Mouse (Mus musculus): Measurements from ENCODE around the gene Sugct. TPM values are rescaled to one million over a fixed set of nuclear protein-coding genes. Genes with fewer than 3 reads are reported as not detected.

Gene Sugct
- polyA plus RNA-seq, 1 experiment from 2014 or later = 5.1 TPM

GRCm38 (mm10) chr13:17212681-17213080, 482.7 kb downstream of the Sugct start:
- no peak overlapping the region for H3K4me3 ChIP-seq
- no peak overlapping the region for H3K9ac ChIP-seq (replicated peaks)
- no peaks in the 10 kb centered on the region for H3K4me1 ChIP-seq
- H3K9me3 ChIP-seq = no peaks in the 10 kb centered on the region
- no peaks in the 10 kb centered on the region for H3K36me3 ChIP-seq
- H3K27me3 ChIP-seq = no peaks in the 10 kb centered on the region
- no peak for ATAC-seq (ENCODE audit: low FRiP score, low read depth)
- no peak overlapping the region for H3K27ac ChIP-seq (replicated peaks)
- H3K4me2 ChIP-seq (replicated peaks) = no peak overlapping the region

DNA sequence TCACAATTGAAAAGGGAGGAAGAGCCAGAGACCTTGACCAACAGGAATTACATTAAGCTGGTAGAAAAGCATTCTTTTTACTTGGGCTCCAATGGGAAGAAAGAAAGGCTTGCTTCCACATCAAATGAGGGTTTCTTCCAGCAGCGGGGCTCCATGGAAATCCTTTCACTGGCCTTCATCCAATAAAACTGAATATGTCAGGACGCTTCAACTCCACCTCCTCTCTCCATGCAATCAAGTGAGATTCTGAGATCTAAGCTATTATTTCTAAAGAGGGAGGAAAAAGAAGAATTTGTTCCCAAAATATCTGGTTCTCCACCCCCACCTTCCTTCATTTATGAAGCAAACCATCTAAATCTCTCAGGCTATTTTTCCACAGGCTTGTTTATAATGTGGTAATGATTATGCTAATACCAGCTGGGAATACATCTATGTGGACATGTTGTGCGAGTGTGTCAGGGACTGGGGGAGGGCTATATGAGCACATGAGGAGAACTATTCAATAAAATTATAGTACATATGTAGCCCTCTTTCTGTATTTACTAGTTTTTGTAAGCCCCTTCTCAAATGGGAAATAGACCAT, 505.1 kb downstream of the Sugct start:
- Histone ChIP-seq H3K4me2 (replicated peaks) (no peak overlapping the region), H3K9ac (replicated peaks) (no peak overlapping the region), H3K27me3 (no peaks in the 10 kb centered on the region), H3K36me3 (no peaks in the 10 kb centered on the region), H3K4me3 (no peak overlapping the region), H3K9me3 (no peaks in the 10 kb centered on the region), H3K4me1 (no peaks in the 10 kb centered on the region), H3K27ac (replicated peaks) (no peak overlapping the region)
- ATAC-seq (ENCODE audit: low FRiP score, low read depth) = no peak
- WGBS = 52% methylated on average over 3 of the region's 3 CpGs

GRCm38 (mm10) chr13:17185253-17185652, 510.1 kb downstream of the Sugct start:
- Histone ChIP-seq H3K36me3 (no peaks in the 10 kb centered on the region), H3K27ac (replicated peaks) (no peak overlapping the region), H3K4me2 (replicated peaks) (no peak overlapping the region), H3K9me3 (no peaks in the 10 kb centered on the region), H3K9ac (replicated peaks) (no peak overlapping the region), H3K27me3 (no peaks in the 10 kb centered on the region), H3K4me1 (no peaks in the 10 kb centered on the region), H3K4me3 (no peak overlapping the region)
- no peak for ATAC-seq (ENCODE audit: low FRiP score, low read depth)
- WGBS = 75% methylated on average over 8 of the region's 8 CpGs

GRCm38 (mm10) chr13:17165917-17166316, 529.4 kb downstream of the Sugct start:
- no peak overlapping the region for H3K9ac ChIP-seq (replicated peaks)
- no peaks in the 10 kb centered on the region for H3K4me1 ChIP-seq
- no peak overlapping the region for H3K27ac ChIP-seq (replicated peaks)
- ATAC-seq (ENCODE audit: low FRiP score, low read depth) = no peak
- H3K4me2 ChIP-seq (replicated peaks) = no peak overlapping the region
- no peaks in the 10 kb centered on the region for H3K9me3 ChIP-seq
- 82% methylated on average over 3 of the region's 3 CpGs for WGBS
- no peaks in the 10 kb centered on the region for H3K36me3 ChIP-seq
- no peak overlapping the region for H3K4me3 ChIP-seq
- H3K27me3 ChIP-seq = no peaks in the 10 kb centered on the region

DNA sequence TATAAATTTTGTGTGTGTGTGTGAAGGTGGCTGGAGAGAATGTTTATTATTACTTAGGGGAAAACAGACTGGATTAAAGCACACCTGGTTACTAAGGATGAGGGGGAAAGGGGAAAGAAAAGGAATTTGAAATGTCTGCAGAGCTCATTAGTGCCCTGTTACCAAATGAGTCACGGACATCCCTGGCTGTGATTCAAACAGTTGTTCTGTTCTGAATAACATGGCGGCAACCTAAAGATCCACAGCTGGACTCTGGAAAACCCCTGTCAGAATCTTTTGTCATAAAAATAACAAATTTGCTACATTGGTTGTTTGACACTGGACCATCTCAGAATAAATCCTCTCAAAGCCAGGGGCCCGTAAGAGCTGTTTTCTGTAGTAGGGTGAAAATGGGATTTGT, 530.6 kb downstream of the Sugct start:
- H3K4me3 ChIP-seq = no peak overlapping the region
- no peaks in the 10 kb centered on the region for H3K36me3 ChIP-seq
- H3K9me3 ChIP-seq = no peaks in the 10 kb centered on the region
- no peaks in the 10 kb centered on the region for H3K4me1 ChIP-seq
- H3K27ac ChIP-seq (replicated peaks) = no peak overlapping the region
- no peak overlapping the region for H3K9ac ChIP-seq (replicated peaks)
- no peak for ATAC-seq (ENCODE audit: low FRiP score, low read depth)
- 82% methylated on average over 3 of the region's 3 CpGs for WGBS
- no peaks in the 10 kb centered on the region for H3K27me3 ChIP-seq
- H3K4me2 ChIP-seq (replicated peaks) = no peak overlapping the region

DNA sequence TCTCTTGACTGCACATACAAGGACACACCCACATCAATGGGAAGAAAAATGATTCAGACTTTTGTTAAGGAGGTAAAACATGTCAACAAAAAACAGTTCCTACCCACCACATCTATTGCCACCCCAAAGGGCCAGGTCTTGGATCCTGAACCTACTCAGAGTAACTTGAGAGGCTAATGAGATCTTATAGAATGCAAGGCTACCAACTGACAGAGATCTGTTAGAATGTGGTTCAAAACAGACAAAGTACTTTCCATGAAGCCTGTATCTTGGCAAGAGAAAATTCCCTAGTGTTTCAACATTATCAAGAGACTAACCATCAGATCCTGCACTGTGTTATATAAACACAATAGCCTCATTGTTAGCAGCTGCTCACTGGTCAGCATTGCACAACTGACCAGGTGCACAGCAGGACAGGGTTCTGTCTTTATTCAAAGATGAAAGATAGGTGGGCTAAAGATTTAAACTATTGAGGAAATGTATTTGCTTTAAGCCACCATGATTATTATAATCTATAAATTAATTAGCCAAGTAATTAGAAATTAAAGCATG, 548.8 kb downstream of the Sugct start:
- no peak for ATAC-seq (ENCODE audit: low FRiP score, low read depth)
- Histone ChIP-seq H3K27ac (replicated peaks) (no peak overlapping the region), H3K4me3 (no peak overlapping the region), H3K36me3 (no peaks in the 10 kb centered on the region), H3K4me1 (no peaks in the 10 kb centered on the region), H3K4me2 (replicated peaks) (no peak overlapping the region), H3K27me3 (no peaks in the 10 kb centered on the region), H3K9ac (replicated peaks) (no peak overlapping the region), H3K9me3 (no peaks in the 10 kb centered on the region)

DNA sequence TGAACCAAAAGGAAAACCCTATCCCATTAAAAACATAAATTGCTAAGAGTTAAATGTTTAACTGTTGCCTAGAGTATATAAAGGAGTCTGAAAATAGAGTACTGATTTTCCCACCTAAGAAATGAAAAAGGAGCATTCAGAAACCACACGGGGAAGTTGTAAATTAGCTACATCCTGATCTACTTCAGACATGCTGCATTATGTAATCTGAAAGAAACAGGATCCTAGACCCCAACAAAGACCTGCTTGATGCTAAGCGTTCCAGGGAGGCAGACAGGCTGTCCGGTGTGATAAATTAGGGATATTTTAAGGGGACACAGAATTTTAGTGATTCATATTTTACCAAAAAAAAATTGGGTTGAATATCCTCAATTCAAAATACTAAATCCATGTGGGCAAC, 579.3 kb downstream of the Sugct start:
- Histone ChIP-seq H3K4me2 (replicated peaks) (no peak overlapping the region), H3K4me3 (no peak overlapping the region), H3K36me3 (no peaks in the 10 kb centered on the region), H3K9ac (replicated peaks) (no peak overlapping the region), H3K27ac (replicated peaks) (no peak overlapping the region), H3K27me3 (no peaks in the 10 kb centered on the region), H3K9me3 (no peaks in the 10 kb centered on the region), H3K4me1 (no peaks in the 10 kb centered on the region)
- 78% methylated on average over 3 of the region's 3 CpGs for WGBS
- ATAC-seq (ENCODE audit: low FRiP score, low read depth) = no peak

- Histone ChIP-seq H3K9ac (replicated peaks) (no peak overlapping the region), H3K4me2 (replicated peaks) (no peak overlapping the region), H3K9me3 (no peaks in the 10 kb centered on the region), H3K4me3 (no peak overlapping the region), H3K27me3 (no peaks in the 10 kb centered on the region), H3K4me1 (no peaks in the 10 kb centered on the region), H3K36me3 (no peaks in the 10 kb centered on the region), H3K27ac (replicated peaks) (no peak overlapping the region)
- 72% methylated on average over 1 of the region's 1 CpGs for WGBS
- no peak for ATAC-seq (ENCODE audit: low FRiP score, low read depth)
Measured at GRCm38 (mm10) chr13:17102372-17102771, 593.0 kb downstream of the Sugct start.

GRCm38 (mm10) chr13:17086547-17086946, 608.8 kb downstream of the Sugct start:
- Histone ChIP-seq H3K27me3 (no peaks in the 10 kb centered on the region), H3K36me3 (no peaks in the 10 kb centered on the region), H3K27ac (replicated peaks) (no peak overlapping the region), H3K9ac (replicated peaks) (no peak overlapping the region), H3K4me3 (no peak overlapping the region), H3K4me2 (replicated peaks) (no peak overlapping the region), H3K9me3 (no peaks in the 10 kb centered on the region), H3K4me1 (no peaks in the 10 kb centered on the region)
- WGBS = 92% methylated on average over 2 of the region's 2 CpGs
- no peak for ATAC-seq (ENCODE audit: low FRiP score, low read depth)

DNA sequence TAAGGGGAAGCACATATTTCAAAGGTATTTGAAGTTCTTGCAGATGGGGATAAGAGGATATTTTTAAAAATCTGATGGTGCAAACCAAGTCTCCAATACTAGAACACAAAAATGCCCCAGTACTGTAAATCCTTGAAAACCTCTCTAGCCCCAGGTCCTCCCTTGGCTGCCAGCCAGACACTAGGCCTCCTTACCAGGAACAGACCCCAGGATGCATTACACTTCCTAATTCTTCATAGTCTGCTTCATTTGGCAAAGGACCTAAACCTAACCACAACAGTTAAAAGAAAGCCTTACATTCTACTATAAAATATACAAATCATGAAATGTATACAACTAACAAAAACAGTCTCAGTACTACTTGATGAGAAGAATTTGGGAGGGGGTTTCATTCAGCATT, 609.2 kb downstream of the Sugct start:
- Histone ChIP-seq H3K4me3 (no peak overlapping the region), H3K9me3 (no peaks in the 10 kb centered on the region), H3K9ac (replicated peaks) (no peak overlapping the region), H3K4me2 (replicated peaks) (no peak overlapping the region), H3K4me1 (no peaks in the 10 kb centered on the region), H3K36me3 (no peaks in the 10 kb centered on the region), H3K27me3 (no peaks in the 10 kb centered on the region), H3K27ac (replicated peaks) (no peak overlapping the region)
- no peak for ATAC-seq (ENCODE audit: low FRiP score, low read depth)

- ATAC-seq (ENCODE audit: low FRiP score, low read depth) = no peak
- Histone ChIP-seq H3K27ac (replicated peaks) (no peak overlapping the region), H3K9me3 (no peaks in the 10 kb centered on the region), H3K9ac (replicated peaks) (no peak overlapping the region), H3K4me3 (no peak overlapping the region), H3K4me2 (replicated peaks) (no peak overlapping the region), H3K36me3 (no peaks in the 10 kb centered on the region), H3K27me3 (no peaks in the 10 kb centered on the region), H3K4me1 (no peaks in the 10 kb centered on the region)
- WGBS = 61% methylated on average over 6 of the region's 6 CpGs
Measured at GRCm38 (mm10) chr13:17084946-17085852, 610.2 kb downstream of the Sugct start.

DNA sequence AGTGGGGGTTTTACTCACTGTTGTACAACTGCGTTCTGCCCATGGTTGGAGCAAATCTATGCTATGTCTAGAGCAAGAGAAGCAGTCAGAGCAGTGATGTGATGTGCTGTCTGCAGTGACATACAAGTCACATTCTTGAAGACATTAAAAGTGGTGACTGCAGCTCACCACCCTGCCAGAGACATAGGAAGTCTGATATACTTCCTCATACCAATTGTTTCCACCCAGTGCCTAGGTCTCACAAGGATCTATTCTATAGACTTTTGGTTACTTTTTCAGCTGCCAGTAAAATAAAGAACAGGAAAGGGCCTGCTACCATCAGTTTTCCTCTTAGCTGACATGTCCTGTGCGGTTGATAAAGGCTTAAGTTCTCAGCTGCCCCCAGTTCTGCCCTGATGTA, 613.7 kb downstream of the Sugct start:
- H3K4me3 ChIP-seq = no peak overlapping the region
- H3K4me2 ChIP-seq (replicated peaks) = no peak overlapping the region
- no peak for ATAC-seq (ENCODE audit: low FRiP score, low read depth)
- H3K27me3 ChIP-seq = no peaks in the 10 kb centered on the region
- H3K36me3 ChIP-seq = no peaks in the 10 kb centered on the region
- 88% methylated on average over 2 of the region's 2 CpGs for WGBS
- no peaks in the 10 kb centered on the region for H3K9me3 ChIP-seq
- no peak overlapping the region for H3K27ac ChIP-seq (replicated peaks)
- no peak overlapping the region for H3K9ac ChIP-seq (replicated peaks)
- H3K4me1 ChIP-seq = no peaks in the 10 kb centered on the region
